Mouse (Mus musculus) liver, embryonic 14.5 days (tissue): Measurements from ENCODE around the gene B3gnt3. TPM values are rescaled to one million over a fixed set of nuclear protein-coding genes. Genes with fewer than 3 reads are reported as not detected.
"Not testable (repeated sequence)": the region's sequence is repeated elsewhere in the genome, so short reads cannot be mapped to it uniquely, and the experiment has no call there.

ENCODE experiments used
- ATAC-seq: fragments of 200-750 bp; cut with Nextera tagmentation; 2 replicates; pipeline ENCODE4 v1.8.0; 2017; ENCODE audit warnings: moderate number of reproducible peaks, mild to moderate bottlenecking, moderate library complexity; ENCODE audit not compliant: insufficient read depth
- DNase-seq, 3 experiments: peaks; one replicate each; pipeline ENCODE4 v3.0.0-alpha.2; 2012 to 2013; ENCODE audit warnings: low read depth in 3 of 3, low spot score in 3 of 3
- H3K27ac ChIP-seq: fragments of 300-500 bp; sonication (generic); 2 replicates; pipeline ENCODE4 v1.5.1; 2014; ENCODE audit warnings: moderate library complexity, mild to moderate bottlenecking, control low read depth, inconsistent platforms
- H3K27me3 ChIP-seq: fragments of 300-500 bp; sonication (generic); 2 replicates; pipeline ENCODE4 v1.6.1; 2014; ENCODE audit warnings: mild to moderate bottlenecking, low read length, moderate library complexity; ENCODE audit not compliant: control insufficient read depth, insufficient read depth
- H3K36me3 ChIP-seq: fragments of 300-500 bp; sonication (generic); replicated peaks from 2 replicates; pipeline ENCODE4 v1.6.1; 2014; ENCODE audit warnings: low read depth; ENCODE audit not compliant: control insufficient read depth, insufficient read depth
- H3K4me1 ChIP-seq, 2 experiments: fragments of 200-500 bp in 1 of 2; fragments of 300-500 bp in 1 of 2; sonication (generic) in 1 of 2; replicated peaks; 2 replicates each; pipeline ENCODE4 v1.6.1; 2012 to 2014; ENCODE audit warnings: antibody characterized with exemption in 1 of 2, inconsistent platforms in 1 of 2, low read length in 1 of 2; ENCODE audit not compliant: control insufficient read depth in 2 of 2, insufficient read depth in 2 of 2
- H3K4me2 ChIP-seq: fragments of 300-500 bp; sonication (generic); 2 replicates; pipeline ENCODE4 v1.6.1; 2014; ENCODE audit warnings: low read depth, mild to moderate bottlenecking, control low read depth, moderate library complexity
- H3K4me3 ChIP-seq, 2 experiments: fragments of 200-500 bp in 1 of 2; fragments of 300-500 bp in 1 of 2; sonication (generic) in 1 of 2; 2 replicates each; pipeline ENCODE4 v1.5.1; 2012 to 2014; ENCODE audit warnings: low read depth in 2 of 2, low read length in 2 of 2, mild to moderate bottlenecking in 2 of 2, control low read depth in 1 of 2, inconsistent platforms in 1 of 2, moderate library complexity in 1 of 2; ENCODE audit not compliant: insufficient read depth in 1 of 2
- H3K9ac ChIP-seq: fragments of 300-500 bp; sonication (generic); replicated peaks from 2 replicates; pipeline ENCODE4 v1.6.1; 2014; ENCODE audit warnings: mild to moderate bottlenecking, control low read depth, moderate library complexity
- H3K9me3 ChIP-seq: fragments of 300-500 bp; sonication (generic); 2 replicates; pipeline ENCODE4 v1.6.1; 2016; ENCODE audit warnings: low read length, mixed read lengths; ENCODE audit not compliant: control insufficient read depth
- CTCF ChIP-seq: IDR thresholded peaks from 2 replicates; pipeline ENCODE4 v1.5.1; 2016; ENCODE audit warnings: antibody characterized with exemption, low read depth, control low read depth
- EP300 ChIP-seq: IDR thresholded peaks from 2 replicates; pipeline ENCODE4 v1.6.1; 2016; ENCODE audit warnings: antibody characterized with exemption, low read depth
- WGBS: fragments of 180-500 bp; shearing (Covaris S2); extraction: QIAGEN DNeasy Blood & Tissue Kit; methylation state at CpG from one replicate; pipeline ENCODE4 v1.1.7; 2014; ENCODE audit not compliant: insufficient replicate concordance; 5-methylcytosine and 5-hydroxymethylcytosine counted together
- polyA plus RNA-seq, 2 experiments: library from polyadenylated mRNA; depleted of rRNA in 1 of 2; stranded (reverse) in 1 of 2; unstranded in 1 of 2; fragments of >200 nt; fragmentation: Nextera tagmentation in 1 of 2; extraction: Ambion mirVana in 1 of 2; gene quantifications; 2 replicates each; pipeline versions ENCODE4 v1.2.1 to v1.2.3; 2012 to 2014

Gene B3gnt3
- polyA plus RNA-seq, 2 experiments = 1.8 to 2.2 TPM

DNA sequence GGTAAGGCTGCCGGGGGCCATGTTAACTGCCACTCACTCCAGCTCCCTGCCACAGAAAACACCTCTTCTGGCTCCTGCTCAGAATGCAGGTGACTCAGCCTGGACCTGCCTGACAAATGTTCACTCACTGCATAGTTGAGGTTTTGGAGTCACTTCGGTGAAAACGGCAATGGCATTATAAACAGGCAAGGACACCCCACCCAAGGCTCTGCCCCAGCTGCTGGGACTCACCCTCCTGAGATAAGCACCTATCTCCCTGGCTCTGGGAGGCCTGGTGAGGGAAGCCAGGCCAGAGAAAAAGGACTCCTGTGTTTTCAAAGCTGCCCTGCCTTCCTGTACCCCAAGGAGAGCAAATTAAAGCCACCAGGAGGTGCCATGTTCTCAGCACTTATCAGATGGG, 1.3 kb upstream of the B3gnt3 start:
- Histone ChIP-seq H3K27ac (peak overlapping the region; percentile 91), H3K36me3 (no peaks in the 10 kb centered on the region), H3K27me3 (peaks cover 19% of the 10 kb centered on the region), H3K4me1 (peaks cover 24 to 35% of the 10 kb centered on the region in 2 experiments), H3K4me3 (peak overlapping the region; percentile 54 to 72), H3K4me2 (peak overlapping the region; percentile 80), H3K9me3 (no peaks in the 10 kb centered on the region), H3K9ac (peak overlapping the region; percentile 79)
- 30% methylated on average over 3 of the region's 3 CpGs for WGBS
- TF ChIP-seq EP300 (peak; percentile 76), CTCF (peak; percentile 42)
- peak; percentile 96 for ATAC-seq
- DNase-seq = peak; percentile 71 to 75 (median 74)

DNA sequence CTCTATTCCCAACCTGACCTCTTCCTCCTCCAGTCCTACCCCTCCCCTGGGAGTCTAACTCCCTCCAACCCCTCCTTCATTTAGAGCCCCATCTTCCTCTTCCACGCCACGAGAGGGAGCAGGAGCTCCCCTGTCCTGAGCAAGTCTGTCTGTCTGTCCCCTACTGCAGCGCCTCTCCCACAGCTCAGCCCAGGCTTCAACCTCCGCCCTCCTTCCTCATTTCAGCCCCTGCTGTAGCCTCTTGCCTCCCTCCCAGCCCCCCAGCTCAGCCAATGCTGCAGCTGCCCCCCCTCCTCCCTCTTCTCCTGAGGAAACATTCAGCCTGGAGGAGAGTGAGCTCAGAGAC, 471 bp upstream of the B3gnt3 start:
- Histone ChIP-seq H3K27ac (no peak overlapping the region; the same call in 1 of the 2 replicates), H3K4me1 (peaks cover 24 to 35% of the 10 kb centered on the region in 2 experiments), H3K36me3 (no peaks in the 10 kb centered on the region), H3K4me2 (peak overlapping the region; percentile 80), H3K27me3 (peaks cover 19% of the 10 kb centered on the region), H3K9me3 (no peaks in the 10 kb centered on the region), H3K9ac (peak overlapping the region; percentile 79), H3K4me3 (peak overlapping the region; percentile 54 to 72; a peak in 3 of 4 replicates)
- WGBS = 9% methylated on average over 4 of the region's 4 CpGs
- TF ChIP-seq EP300 (no peak), CTCF (peak; percentile 75)
- ATAC-seq = peak; percentile 24; the same call in 1 of the 2 replicates
- DNase-seq = no peak

DNA sequence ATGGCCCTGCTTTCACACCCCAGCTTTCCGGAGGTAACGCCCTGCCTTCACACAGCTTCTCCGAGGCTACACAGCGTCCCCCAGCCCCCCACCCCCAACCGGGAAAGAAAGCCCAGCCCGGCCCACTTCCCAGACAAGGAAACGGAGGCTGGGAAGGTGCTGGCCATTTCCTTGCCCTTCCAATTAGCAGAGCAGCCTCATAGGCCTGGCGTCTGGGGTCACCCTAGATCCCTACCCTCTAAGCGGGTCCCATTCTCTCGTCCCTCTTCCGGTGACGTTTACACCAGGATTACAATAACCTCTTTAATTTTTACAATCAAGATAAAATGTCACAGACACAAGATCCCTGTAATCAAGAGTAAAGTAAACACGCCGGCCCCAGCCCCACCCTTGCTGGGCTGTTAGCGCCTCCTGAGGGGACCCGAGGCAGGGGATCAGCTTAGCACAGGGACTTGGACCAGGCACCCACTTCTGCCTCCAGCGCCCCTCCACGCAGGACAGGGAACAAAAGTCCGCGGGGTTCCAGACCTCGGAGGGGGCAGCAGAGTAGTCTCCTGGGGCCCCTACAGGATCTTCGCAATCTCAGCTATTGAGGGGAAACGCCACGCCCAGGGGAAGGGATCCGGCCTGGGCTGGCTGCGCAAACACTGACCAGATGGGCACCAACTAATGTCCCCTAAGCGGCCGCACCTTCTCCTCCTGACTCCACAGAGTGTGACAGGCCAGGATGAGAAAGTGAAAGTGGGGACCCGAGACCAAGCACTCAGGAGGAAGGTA, 908 bp downstream of the B3gnt3 start:
- H3K9ac ChIP-seq = 0 out of 2 replicates have a peak overlapping the region, but pooled peaks have one; percentile 7
- no peaks in the 10 kb centered on the region for H3K9me3 ChIP-seq
- no peak overlapping the region for H3K27ac ChIP-seq
- peaks cover 19% of the 10 kb centered on the region for H3K27me3 ChIP-seq
- no peak for TF ChIP-seq CTCF
- peak overlapping the region; percentile 37 to 54 for H3K4me3 ChIP-seq
- 13% methylated on average over 29 of the region's 29 CpGs for WGBS
- H3K4me2 ChIP-seq = peak overlapping the region; percentile 80
- H3K36me3 ChIP-seq = no peaks in the 10 kb centered on the region
- ATAC-seq (no peak), DNase-seq (no peak)
- H3K4me1 ChIP-seq = peaks cover 24 to 35% of the 10 kb centered on the region in 2 experiments

DNA sequence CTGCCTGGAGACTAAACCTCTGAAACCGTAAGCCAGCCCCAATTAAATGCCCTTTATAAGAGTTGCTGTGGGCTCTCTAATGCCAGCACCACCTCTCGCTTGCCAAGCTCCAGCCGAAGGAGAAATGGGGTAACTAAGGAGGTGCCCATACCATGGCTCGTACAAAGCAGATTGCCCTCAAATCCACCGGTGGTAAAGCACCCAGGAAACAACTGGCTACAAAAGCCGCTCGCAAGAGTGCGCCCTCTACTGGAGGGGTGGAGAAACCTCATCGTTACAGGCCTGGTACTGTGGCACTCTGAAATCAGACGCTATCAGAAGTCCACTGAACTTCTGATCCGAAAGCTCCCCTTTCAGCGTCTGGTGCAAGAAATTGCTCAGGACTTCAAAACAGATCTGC, 6.1 kb downstream of the B3gnt3 start:
- H3K4me1 ChIP-seq, ATAC-seq, H3K4me3 ChIP-seq, H3K36me3 ChIP-seq, H3K9ac ChIP-seq, H3K9me3 ChIP-seq, H3K27ac ChIP-seq, H3K4me2 ChIP-seq, DNase-seq: not testable (repeated sequence)
- TF ChIP-seq CTCF = peak; percentile 76
- H3K27me3 ChIP-seq = peaks cover 49% of the 10 kb centered on the region
- WGBS = 63% methylated on average over 12 of the region's 12 CpGs

DNA sequence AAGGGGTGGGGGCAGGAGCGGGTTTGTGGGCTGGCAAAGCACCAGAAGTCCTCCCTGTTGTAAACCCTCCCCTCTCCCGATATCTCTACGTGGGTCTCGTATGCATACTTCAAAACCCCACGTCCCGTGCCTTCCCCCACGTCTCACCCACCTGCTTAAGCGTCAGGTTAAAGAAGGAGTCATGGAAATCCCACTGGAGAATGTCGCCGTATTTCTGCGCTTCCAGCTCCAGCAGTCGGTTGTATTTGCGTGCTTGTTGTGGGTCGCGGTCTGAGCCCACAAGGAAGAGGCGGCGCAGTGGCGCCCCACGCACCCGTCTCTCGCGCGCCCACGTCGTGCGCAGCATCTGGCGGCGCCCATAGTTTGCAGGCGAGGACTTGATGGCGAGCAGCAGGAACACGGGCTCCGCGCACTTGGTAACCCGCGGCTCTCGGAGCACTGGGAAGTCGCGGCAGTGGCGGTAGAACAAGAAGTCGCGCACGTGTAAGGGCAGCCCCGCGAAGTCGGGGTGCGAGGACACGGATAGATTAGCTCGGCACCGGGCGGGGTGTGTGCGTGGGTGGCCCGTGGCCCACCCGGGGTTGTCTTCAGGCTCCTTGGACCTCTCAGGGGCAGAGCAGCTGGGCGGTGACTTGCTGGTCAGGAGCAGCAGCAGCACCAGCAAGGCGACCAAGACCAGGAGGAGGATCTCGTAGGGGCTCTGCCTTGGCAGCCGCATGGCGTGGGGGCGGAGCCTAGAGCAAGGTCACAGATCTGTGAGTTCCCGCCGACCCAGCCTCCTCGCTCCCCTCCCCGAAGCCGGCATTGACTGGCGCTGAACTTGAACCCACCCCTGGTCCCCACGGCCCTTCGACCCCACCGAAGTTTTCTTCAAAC, 8.2 kb downstream of the B3gnt3 start:
- Histone ChIP-seq H3K36me3 (no peaks in the 10 kb centered on the region), H3K9ac (no peak overlapping the region), H3K4me1 (no peaks in the 10 kb centered on the region), H3K4me3 (no peak overlapping the region), H3K27me3 (peaks cover 65% of the 10 kb centered on the region), H3K9me3 (no peaks in the 10 kb centered on the region), H3K27ac (no peak overlapping the region), H3K4me2 (no peak overlapping the region)
- WGBS = 9% methylated on average over 68 of the region's 68 CpGs
- ATAC-seq = no peak
- DNase-seq = no peak
- TF ChIP-seq CTCF = no peak
- no peak for TF ChIP-seq EP300
